9 mouse cellular contexts compared by ENCODE assay signal in genomic region chr13:23444451-23444850, GRCm38 (mm10). TPM values are rescaled to one million over a fixed set of nuclear protein-coding genes. Genes with fewer than 3 reads are reported as not detected.
DNase-seq lines count a peak whose midpoint lies in the region; ATAC-seq and TF ChIP-seq lines count a peak whose summit lies in the region.
"Had no signal": no experiment of that assay in that cellular context is flagged by ENCODE, and none has a peak within 500 bp of the region (broad histone marks: within the 10 kb centered on the region; RNA-seq: fewer than 3 reads in every experiment).

No protein-coding gene starts in this region.

- peak overlapping the region; percentile 63 for H3K4me2 ChIP-seq in embryonic facial prominence, embryonic 14.5 days (ENCODE audit: low read depth, low read length)
- peak overlapping the region; percentile 75; the same call in 1 of the 2 replicates for H3K4me2 ChIP-seq in intestine, postnatal 0 days (replicated peaks; ENCODE audit: low read depth)
- H3K4me2 ChIP-seq in neural tube, embryonic 12.5 days (replicated peaks), result peak overlapping the region; percentile 70

- no peak for DNase-seq in layer of hippocampus, adult 2 months (ENCODE audit: low spot score in 2 of 2)
- no peak for DNase-seq in layer of hippocampus, postnatal 25 days (ENCODE audit: extremely low spot score in 1 of 2, low spot score in 1 of 2)
- DNase-seq in embryonic facial prominence, embryonic 14.5 days (ENCODE audit: low spot score), result no peak
- DNase-seq in right cerebral cortex, postnatal 14 days, result no peak
- no peak for DNase-seq in kidney, adult 9 months
- DNase-seq in kidney, adult 11 months, result no peak

- H3K27ac ChIP-seq in layer of hippocampus, adult 2 months, result peak overlapping the region; percentile 96
- H3K27ac ChIP-seq in embryonic facial prominence, embryonic 14.5 days (replicated peaks; ENCODE audit: low read depth, low read length), result 0 out of 2 replicates have a peak overlapping the region, but pooled peaks have one; percentile 48
- no peak overlapping the region for H3K27ac ChIP-seq in intestine, postnatal 0 days (ENCODE audit: low read depth, low read length)
- no peak overlapping the region for H3K27ac ChIP-seq in neural tube, embryonic 12.5 days

- H3K4me1 ChIP-seq in embryonic facial prominence, embryonic 14.5 days (ENCODE audit: control insufficient read depth, insufficient read depth, low read length), result 0 out of 2 replicates have a peak, but pooled peaks cover 2% of the 10 kb centered on the region
- H3K4me1 ChIP-seq in intestine, postnatal 0 days (replicated peaks; ENCODE audit: control insufficient read depth, insufficient read depth, low read length), result no peaks in the 10 kb centered on the region
- peaks cover 10% of the 10 kb centered on the region for H3K4me1 ChIP-seq in neural tube, embryonic 12.5 days

- H3K36me3 ChIP-seq in embryonic facial prominence, embryonic 14.5 days (ENCODE audit: control insufficient read depth, insufficient read depth, low read length), result no peaks in the 10 kb centered on the region
- H3K36me3 ChIP-seq in intestine, postnatal 0 days (ENCODE audit: control insufficient read depth, insufficient read depth), result no peaks in the 10 kb centered on the region
- H3K36me3 ChIP-seq in neural tube, embryonic 12.5 days, result no peaks in the 10 kb centered on the region

- TF ChIP-seq CTCF in layer of hippocampus, adult 2 months (conservative IDR thresholded peaks at IDR 0.05), result no peak
- TF ChIP-seq CTCF in intestine, postnatal 0 days (IDR thresholded peaks at IDR 0.05; ENCODE audit: low read depth), result no peak

- H3K27me3 ChIP-seq in embryonic facial prominence, embryonic 14.5 days (replicated peaks; ENCODE audit: control insufficient read depth, insufficient read depth, low read length), result no peaks in the 10 kb centered on the region
- H3K27me3 ChIP-seq in intestine, postnatal 0 days (replicated peaks; ENCODE audit: control insufficient read depth, insufficient read depth, low read length), result no peaks in the 10 kb centered on the region
- no peaks in the 10 kb centered on the region for H3K27me3 ChIP-seq in neural tube, embryonic 12.5 days (replicated peaks)

- H3K9me3 ChIP-seq in embryonic facial prominence, embryonic 14.5 days (ENCODE audit: control insufficient read depth, low read length), result no peaks in the 10 kb centered on the region
- H3K9me3 ChIP-seq in intestine, postnatal 0 days (ENCODE audit: control insufficient read depth), result no peaks in the 10 kb centered on the region
- no peaks in the 10 kb centered on the region for H3K9me3 ChIP-seq in neural tube, embryonic 12.5 days

- WGBS in embryonic facial prominence, embryonic 14.5 days, result 52% methylated on average over 5 of the region's 5 CpGs
- WGBS in intestine, postnatal 0 days, result 59% methylated on average over 5 of the region's 5 CpGs
- 62% methylated on average over 5 of the region's 5 CpGs for WGBS in neural tube, embryonic 12.5 days

- H3K9ac ChIP-seq in embryonic facial prominence, embryonic 14.5 days (ENCODE audit: low read depth, low read length), result peak overlapping the region; percentile 85; the same call in 1 of the 2 replicates
- no peak overlapping the region for H3K9ac ChIP-seq in intestine, postnatal 0 days (ENCODE audit: low read depth, low read length)
- H3K9ac ChIP-seq in neural tube, embryonic 12.5 days, result no peak overlapping the region

- no peak for ATAC-seq in embryonic facial prominence, embryonic 14.5 days (ENCODE audit: low read depth)
- no peak for ATAC-seq in intestine, postnatal 0 days
- ATAC-seq in neural tube, embryonic 12.5 days (ENCODE audit: low FRiP score, low read depth), result no peak

- peak overlapping the region; percentile 91 for H3K4me3 ChIP-seq in layer of hippocampus, adult 2 months
- H3K4me3 ChIP-seq in embryonic facial prominence, embryonic 14.5 days (ENCODE audit: low read depth, low read length), result peak overlapping the region; percentile 70
- 0 out of 2 replicates have a peak overlapping the region, but pooled peaks have one; percentile 74 for H3K4me3 ChIP-seq in intestine, postnatal 0 days (ENCODE audit: low read depth, low read length)
- H3K4me3 ChIP-seq in neural tube, embryonic 12.5 days, result no peak overlapping the region

RNA-seq across cellular contexts. Expression of gene Abt1, which starts 20.8 kb away (rescaled TPM):
- 1 to 10 TPM; 7.8 to 9.7 TPM for total RNA-seq in layer of hippocampus, adult 2 months (2021)
- total RNA-seq in layer of hippocampus, postnatal 25 days (2021), result 1 to 10 TPM; 8.5 to 8.9 TPM
- polyA plus RNA-seq in embryonic facial prominence, embryonic 14.5 days (2014; fragmentation: Nextera tagmentation; extraction: Ambion mirVana), result 10.3 and 11.6 TPM in 2 replicates
- polyA plus RNA-seq in intestine, postnatal 0 days (2015; fragmentation: Nextera tagmentation; extraction: Ambion mirVana), result 5.1 and 5.6 TPM in 2 replicates
- polyA plus RNA-seq in neural tube, embryonic 12.5 days (2016; fragmentation: Nextera tagmentation; extraction: Ambion mirVana), result 11.4 TPM in 2 replicates

RNA-seq across cellular contexts. Expression of gene Btn1a1, which starts 21.2 kb away (rescaled TPM):
- total RNA-seq in layer of hippocampus, adult 2 months (2021), result not detected
- total RNA-seq in layer of hippocampus, postnatal 25 days (2021), result not detected
- 0.18 TPM in 1 of 2 replicates, not detected in the other for polyA plus RNA-seq in embryonic facial prominence, embryonic 14.5 days (2014; fragmentation: Nextera tagmentation; extraction: Ambion mirVana)
- not detected in 2 replicates for polyA plus RNA-seq in intestine, postnatal 0 days (2015; fragmentation: Nextera tagmentation; extraction: Ambion mirVana)
- polyA plus RNA-seq in neural tube, embryonic 12.5 days (2016; fragmentation: Nextera tagmentation; extraction: Ambion mirVana), result not detected in 2 replicates
- total RNA-seq: neutrophil, adult 5-6 weeks had no signal

RNA-seq across cellular contexts. Expression of gene Btn2a2, which starts 44.2 kb away (rescaled TPM):
- total RNA-seq in layer of hippocampus, adult 2 months (2021), result under 1 TPM; 0.49 to 0.52 TPM
- total RNA-seq in layer of hippocampus, postnatal 25 days (2021), result under 1 TPM; 0.59 to 0.66 TPM
- polyA plus RNA-seq in embryonic facial prominence, embryonic 14.5 days (2014; fragmentation: Nextera tagmentation; extraction: Ambion mirVana), result 0.40 and 0.51 TPM in 2 replicates
- polyA plus RNA-seq in intestine, postnatal 0 days (2015; fragmentation: Nextera tagmentation; extraction: Ambion mirVana), result not detected in 2 replicates
- polyA plus RNA-seq in neural tube, embryonic 12.5 days (2016; fragmentation: Nextera tagmentation; extraction: Ambion mirVana), result 0.23 and 0.31 TPM in 2 replicates

Comparison
In these comparisons a context has a peak if more than half of its experiments do, and no peak if none do; other contexts are left out.
1. H3K27ac ChIP-seq: peak in layer of hippocampus, adult 2 months (single experiment) and embryonic facial prominence, embryonic 14.5 days (single experiment); none in intestine, postnatal 0 days (single experiment) and neural tube, embryonic 12.5 days (single experiment).
2. Peak in every context shown above with its lines, with median percentiles within 50 percentile points of each other: H3K4me2 ChIP-seq.